Mouse (Mus musculus) C2C12 (cell line): ENCODE measurements around the gene BC051019.

Source experiments
- CEBPB ChIP-seq: IDR thresholded peaks from one replicate; pipeline ENCODE4 v1.6.1; 2011; ENCODE audit warnings: low read depth, mild to moderate bottlenecking, control low read depth, moderate library complexity
- CTCF ChIP-seq: IDR thresholded peaks from one replicate; pipeline ENCODE4 v1.5.1; 2011; ENCODE audit not compliant: control insufficient read depth, insufficient read depth, insufficient read length
- MAX ChIP-seq: IDR thresholded peaks from one replicate; pipeline ENCODE4 v1.6.1; 2011; ENCODE audit warnings: mild to moderate bottlenecking, control low read depth
- MYOD1 ChIP-seq: IDR thresholded peaks from one replicate; pipeline ENCODE4 v1.6.1; 2011; ENCODE audit warnings: low read depth; ENCODE audit not compliant: control insufficient read depth, insufficient read length
- MYOG ChIP-seq: IDR thresholded peaks from one replicate; pipeline ENCODE4 v1.6.1; 2011; ENCODE audit not compliant: control insufficient read depth, insufficient read length; ENCODE audit errors: extremely low read depth
- USF1 ChIP-seq: IDR thresholded peaks from one replicate; pipeline ENCODE4 v1.6.1; 2011; ENCODE audit warnings: low read depth, mild to moderate bottlenecking, control low read depth, moderate library complexity

DNA sequence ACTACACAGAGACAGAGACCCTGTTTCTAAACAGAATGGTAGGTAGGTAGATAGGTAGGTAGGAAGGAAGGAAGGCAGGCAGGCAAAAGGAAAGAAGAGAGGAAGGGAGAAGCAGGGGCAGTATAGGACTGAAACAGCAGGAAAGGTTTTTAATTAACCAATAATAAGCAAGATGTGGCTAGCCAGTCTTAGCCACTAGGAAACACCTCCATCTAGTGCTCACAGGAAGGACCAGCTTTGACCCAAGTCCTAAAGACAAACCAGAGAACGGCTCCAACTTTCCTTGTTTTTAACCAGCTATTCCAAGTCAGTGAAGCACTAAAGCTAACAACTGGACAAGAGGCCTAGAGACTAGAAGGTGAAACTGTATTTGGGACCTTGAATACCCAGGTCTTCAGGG, 24.1 kb upstream of the BC051019 start:
- TF ChIP-seq CTCF, result no peak
- TF ChIP-seq USF1, result no peak
- TF ChIP-seq CEBPB, result no peak
- TF ChIP-seq MYOD1, result no peak
- TF ChIP-seq MYOG, result no peak
- TF ChIP-seq MAX, result no peak
